Mouse (Mus musculus) MEL (cell line): ENCODE results near the gene 2200002J24Rik. TPM values are rescaled to one million over a fixed set of nuclear protein-coding genes. Genes with fewer than 3 reads are reported as not detected.

Experiments
- DNase-seq: peaks from one replicate; pipeline ENCODE4 v3.0.0; 2011; ENCODE audit warnings: low read depth, low spot score
- H3K27ac ChIP-seq: 2 replicates; pipeline ENCODE4 v1.5.1; 2012; ENCODE audit warnings: low read depth, mild to moderate bottlenecking, control low read depth, low read length, moderate library complexity; ENCODE audit not compliant: control insufficient read depth
- H3K27me3 ChIP-seq, 2 experiments: fragments of 150-350 bp in 1 of 2; sonication (generic) in 1 of 2; 2 replicates each; pipeline ENCODE4 v1.6.1; 2012; ENCODE audit warnings: low read length in 2 of 2, mild to moderate bottlenecking in 2 of 2, improper control_type of control experiment in 1 of 2, moderate library complexity in 1 of 2; ENCODE audit not compliant: insufficient read depth in 2 of 2, control insufficient read depth in 1 of 2
- H3K36me3 ChIP-seq, 2 experiments: 2 replicates each; pipeline ENCODE4 v1.6.1; 2012 to 2014; ENCODE audit warnings: low read length in 2 of 2, improper control_type of control experiment in 1 of 2, inconsistent platforms in 1 of 2, mild to moderate bottlenecking in 1 of 2; ENCODE audit not compliant: insufficient read depth in 2 of 2, control insufficient read depth in 1 of 2
- H3K4me1 ChIP-seq, 2 experiments: fragments of 150-350 bp in 1 of 2; sonication (generic) in 1 of 2; 2 replicates each; pipeline ENCODE4 v1.6.1; 2012; ENCODE audit warnings: low read length in 2 of 2, improper control_type of control experiment in 1 of 2, mild to moderate bottlenecking in 1 of 2; ENCODE audit not compliant: insufficient read depth in 2 of 2, control insufficient read depth in 1 of 2
- H3K4me3 ChIP-seq, 2 experiments: fragments of 150-350 bp in 1 of 2; sonication (generic) in 1 of 2; 2 replicates each; pipeline ENCODE4 v1.5.1; 2012; ENCODE audit warnings: low read depth in 2 of 2, low read length in 2 of 2, mild to moderate bottlenecking in 2 of 2, moderate library complexity in 2 of 2, control low read depth in 1 of 2, improper control_type of control experiment in 1 of 2; ENCODE audit not compliant: control insufficient read depth in 1 of 2, insufficient read depth in 1 of 2
- H3K79me2 ChIP-seq: 2 replicates; pipeline ENCODE4 v1.6.1; 2012; ENCODE audit warnings: mild to moderate bottlenecking, low read length, moderate library complexity; ENCODE audit not compliant: control insufficient read depth, poor library complexity, insufficient read depth
- H3K9ac ChIP-seq: 2 replicates; pipeline ENCODE4 v1.6.1; 2012; ENCODE audit warnings: low read depth, mild to moderate bottlenecking, control low read depth, low read length, moderate library complexity; ENCODE audit not compliant: control insufficient read depth, poor library complexity, severe bottlenecking
- H3K9me3 ChIP-seq: fragments of 150-350 bp; sonication (generic); replicated peaks from 2 replicates; pipeline ENCODE4 v1.6.1; 2012; ENCODE audit warnings: mild to moderate bottlenecking, low read length, improper control_type of control experiment, moderate library complexity; ENCODE audit not compliant: insufficient read depth
- BHLHE40 ChIP-seq: IDR thresholded peaks from 2 replicates; pipeline ENCODE4 v1.6.1; 2012; ENCODE audit warnings: low read depth, mild to moderate bottlenecking, inconsistent platforms, low read length, improper control_type of control experiment, borderline replicate concordance
- CHD1 ChIP-seq: IDR thresholded peaks from 2 replicates; pipeline ENCODE4 v1.6.1; 2012; ENCODE audit warnings: low read depth, mild to moderate bottlenecking, inconsistent platforms, low read length, improper control_type of control experiment
- CTCF ChIP-seq, 3 experiments: IDR thresholded peaks in 2 of 3; conservative IDR thresholded peaks in 1 of 3; 2 replicates each; pipeline ENCODE4 v1.5.1; 2011 to 2012; ENCODE audit warnings: low read length in 3 of 3, low read depth in 2 of 3, mild to moderate bottlenecking in 2 of 3, improper control_type of control experiment in 1 of 3, inconsistent platforms in 1 of 3, mixed read lengths in 1 of 3, moderate library complexity in 1 of 3; ENCODE audit not compliant: control insufficient read depth in 1 of 3, insufficient read depth in 1 of 3, poor library complexity in 1 of 3, severe bottlenecking in 1 of 3
- E2F4 ChIP-seq: IDR thresholded peaks from 2 replicates; pipeline ENCODE4 v1.6.1; 2011; ENCODE audit warnings: low read depth, low read length, improper control_type of control experiment, borderline replicate concordance
- ELF1 ChIP-seq: IDR thresholded peaks from 2 replicates; pipeline ENCODE4 v1.6.1; 2014; ENCODE audit warnings: low read depth, mild to moderate bottlenecking, inconsistent platforms, low read length, improper control_type of control experiment, moderate library complexity
- EP300 ChIP-seq, 2 experiments: IDR thresholded peaks; 2 replicates each; pipeline ENCODE4 v1.6.1; 2011; ENCODE audit warnings: improper control_type of control experiment in 2 of 2, low read length in 2 of 2, low read depth in 1 of 2, mild to moderate bottlenecking in 1 of 2
- GABPA ChIP-seq: IDR thresholded peaks from 2 replicates; pipeline ENCODE4 v1.6.1; 2012; ENCODE audit warnings: low read depth, mild to moderate bottlenecking, inconsistent platforms, low read length, improper control_type of control experiment, moderate library complexity
- HCFC1 ChIP-seq: IDR thresholded peaks from 2 replicates; pipeline ENCODE4 v1.6.1; 2012; ENCODE audit warnings: low read depth, mild to moderate bottlenecking, inconsistent platforms, low read length, improper control_type of control experiment, moderate library complexity
- KAT2A ChIP-seq: conservative IDR thresholded peaks from 2 replicates; pipeline ENCODE4 v1.6.1; 2012; ENCODE audit warnings: low read depth, low read length, improper control_type of control experiment, inconsistent platforms
- MAX ChIP-seq: IDR thresholded peaks from 2 replicates; pipeline ENCODE4 v1.6.1; 2011; ENCODE audit warnings: low read length, improper control_type of control experiment
- MAZ ChIP-seq: IDR thresholded peaks from 2 replicates; pipeline ENCODE4 v1.6.1; 2012; ENCODE audit warnings: low read depth, mild to moderate bottlenecking, inconsistent platforms, low read length, improper control_type of control experiment
- MXI1 ChIP-seq: IDR thresholded peaks from 2 replicates; pipeline ENCODE4 v1.6.1; 2011; ENCODE audit warnings: mild to moderate bottlenecking, low read depth, low read length, improper control_type of control experiment
- MYC ChIP-seq: IDR thresholded peaks from 2 replicates; pipeline ENCODE4 v1.6.1; 2011; ENCODE audit warnings: low read depth, mild to moderate bottlenecking, low read length, improper control_type of control experiment, moderate library complexity
- NELFE ChIP-seq: IDR thresholded peaks from 2 replicates; pipeline ENCODE4 v1.6.1; 2011; ENCODE audit warnings: low read depth, low read length, improper control_type of control experiment
- NRF1 ChIP-seq: IDR thresholded peaks from 2 replicates; pipeline ENCODE4 v1.6.1; 2014; ENCODE audit warnings: low read depth, mild to moderate bottlenecking, inconsistent platforms, low read length, improper control_type of control experiment, moderate library complexity; ENCODE audit not compliant: poor library complexity, insufficient read depth, severe bottlenecking
- POLR2A ChIP-seq, 2 experiments: IDR thresholded peaks; 2 replicates each; pipeline ENCODE4 v1.6.1; 2011 to 2012; ENCODE audit warnings: low read length in 2 of 2, mild to moderate bottlenecking in 2 of 2, control low read depth in 1 of 2, improper control_type of control experiment in 1 of 2, low read depth in 1 of 2, moderate library complexity in 1 of 2; ENCODE audit not compliant: control insufficient read depth in 1 of 2, insufficient read depth in 1 of 2, poor library complexity in 1 of 2
- POLR2AphosphoS2 ChIP-seq: IDR thresholded peaks from 2 replicates; pipeline ENCODE4 v1.6.1; 2011; ENCODE audit warnings: low read length, improper control_type of control experiment
- RCOR1 ChIP-seq: IDR thresholded peaks from 2 replicates; pipeline ENCODE4 v1.6.1; 2012; ENCODE audit warnings: low read depth, mild to moderate bottlenecking, inconsistent platforms, low read length, improper control_type of control experiment
- SMC3 ChIP-seq: IDR thresholded peaks from 2 replicates; pipeline ENCODE4 v1.6.1; 2011; ENCODE audit warnings: low read depth, low read length, improper control_type of control experiment
- TAL1 ChIP-seq: IDR thresholded peaks from 2 replicates; pipeline ENCODE4 v1.6.1; 2012; ENCODE audit warnings: mild to moderate bottlenecking, inconsistent platforms, low read length, moderate library complexity, mixed read lengths
- TBP ChIP-seq: IDR thresholded peaks from 2 replicates; pipeline ENCODE4 v1.8.0; 2011; ENCODE audit warnings: low read depth, low read length, improper control_type of control experiment
- USF1 ChIP-seq: IDR thresholded peaks from 2 replicates; pipeline ENCODE4 v1.6.1; 2014; ENCODE audit warnings: low read depth, mild to moderate bottlenecking, inconsistent platforms, low read length, improper control_type of control experiment, moderate library complexity
- USF2 ChIP-seq, 2 experiments: IDR thresholded peaks; 2 replicates each; pipeline ENCODE4 v1.6.1; 2011 to 2012; ENCODE audit warnings: improper control_type of control experiment in 2 of 2, low read length in 2 of 2, borderline replicate concordance in 1 of 2, inconsistent platforms in 1 of 2, low read depth in 1 of 2, mild to moderate bottlenecking in 1 of 2; ENCODE audit not compliant: insufficient read depth in 1 of 2
- ZC3H11A ChIP-seq: IDR thresholded peaks from 2 replicates; pipeline ENCODE4 v1.6.1; 2012; ENCODE audit warnings: low read depth, mild to moderate bottlenecking, inconsistent platforms, low read length, improper control_type of control experiment
- ZMIZ1 ChIP-seq: IDR thresholded peaks from 2 replicates; pipeline ENCODE4 v1.6.1; 2012; ENCODE audit warnings: low read depth, mild to moderate bottlenecking, inconsistent platforms, low read length, improper control_type of control experiment, moderate library complexity
- polyA plus RNA-seq, 2 experiments: library from polyadenylated mRNA; stranded (reverse) in 1 of 2; unstranded in 1 of 2; fragments of >175 nt in 1 of 2; fragments of >200 nt in 1 of 2; gene quantifications; 2 replicates each; pipeline versions ENCODE4 v1.2.1 to v1.2.4; 2012; ENCODE audit warnings: low replicate concordance in 2 of 2, low read depth in 1 of 2; ENCODE audit not compliant: insufficient read length in 2 of 2, insufficient read depth in 1 of 2, missing spikeins in 1 of 2
- total RNA-seq: library from RNA; depleted of rRNA; stranded (reverse); fragments of 300-350 nt; gene quantifications from 2 replicates; pipeline ENCODE4 v1.2.3, GENCODE M21; 2012

Gene 2200002J24Rik
- total and polyA plus RNA-seq, 3 experiments: 1.2 TPM; not detected in 2

DNA sequence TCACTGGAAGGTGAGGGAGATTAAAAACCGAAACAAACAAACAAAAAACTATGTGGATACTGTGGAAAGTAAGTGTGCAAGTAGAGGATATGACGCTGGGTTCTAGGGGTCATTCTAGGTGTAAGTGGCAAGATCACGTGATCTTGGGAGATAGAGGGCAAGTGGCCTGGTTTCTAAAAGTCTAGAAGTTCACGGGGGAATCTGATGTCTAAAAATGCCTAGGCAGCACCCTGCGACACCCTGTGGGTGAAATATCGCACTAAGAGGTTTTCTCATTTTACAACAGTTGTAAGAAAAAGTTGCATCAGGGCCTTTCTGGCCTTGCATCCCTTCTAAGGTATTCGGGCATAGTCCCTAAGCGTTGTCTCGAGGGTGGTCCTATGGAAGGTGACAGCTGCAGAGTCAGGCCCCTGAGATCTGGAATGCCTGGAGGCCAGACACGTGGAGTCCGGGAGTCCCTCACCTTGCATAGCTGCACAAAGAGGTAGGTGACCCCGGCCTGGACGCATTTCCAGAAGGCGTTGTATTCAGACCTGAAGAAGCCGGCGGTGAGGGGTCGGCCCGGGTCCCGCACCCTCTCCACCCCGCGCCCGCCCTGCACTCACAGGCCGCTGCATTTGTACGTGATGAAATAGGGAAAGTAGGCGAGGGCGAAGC is 30.1 kb downstream of the 2200002J24Rik start:
- Histone ChIP-seq H3K9ac (peak overlapping the region; percentile 80), H3K36me3 (peaks cover 0 to 4% of the 10 kb centered on the region in 2 experiments; a peak in 2 of 4 replicates), H3K79me2 (peaks cover 14% of the 10 kb centered on the region), H3K9me3 (no peaks in the 10 kb centered on the region), H3K27me3 (no peaks in the 10 kb centered on the region), H3K4me3 (peak overlapping the region; percentile 71 to 75), H3K27ac (peak overlapping the region; percentile 33), H3K4me1 (peaks cover 3 to 11% of the 10 kb centered on the region in 2 experiments; a peak in 3 of 4 replicates)
- TF ChIP-seq NELFE (no peak), EP300 (IDR thresholded peaks at IDR 0.05; ENCODE audit: low read depth in 1 of 2, low read length in 2 of 2) (no peak), USF1 (peak; percentile 90), E2F4 (0 out of 2 replicates have a peak, but pooled peaks have one; percentile 27), MAX (peak; percentile 61; the same call in 1 of the 2 replicates), TAL1 (no peak), MYC (no peak), ZC3H11A (no peak), RCOR1 (no peak), MAZ (peak; percentile 56; the same call in 1 of the 2 replicates), KAT2A (peak; percentile 5), CHD1 (0 out of 2 replicates have a peak, but pooled peaks have one; percentile 30), MXI1 (peak; percentile 89), USF2 (IDR thresholded peaks at IDR 0.05; ENCODE audit: borderline replicate concordance in 1 of 2, insufficient read depth in 1 of 2, low read depth in 1 of 2, low read length in 2 of 2) (peak in 1 of 2 experiments; percentile 58; a peak in 1 of 4 replicates), BHLHE40 (peak; percentile 63; the same call in 1 of the 2 replicates), SMC3 (peak; percentile 18; the same call in 1 of the 2 replicates)
- no peak for DNase-seq

DNA sequence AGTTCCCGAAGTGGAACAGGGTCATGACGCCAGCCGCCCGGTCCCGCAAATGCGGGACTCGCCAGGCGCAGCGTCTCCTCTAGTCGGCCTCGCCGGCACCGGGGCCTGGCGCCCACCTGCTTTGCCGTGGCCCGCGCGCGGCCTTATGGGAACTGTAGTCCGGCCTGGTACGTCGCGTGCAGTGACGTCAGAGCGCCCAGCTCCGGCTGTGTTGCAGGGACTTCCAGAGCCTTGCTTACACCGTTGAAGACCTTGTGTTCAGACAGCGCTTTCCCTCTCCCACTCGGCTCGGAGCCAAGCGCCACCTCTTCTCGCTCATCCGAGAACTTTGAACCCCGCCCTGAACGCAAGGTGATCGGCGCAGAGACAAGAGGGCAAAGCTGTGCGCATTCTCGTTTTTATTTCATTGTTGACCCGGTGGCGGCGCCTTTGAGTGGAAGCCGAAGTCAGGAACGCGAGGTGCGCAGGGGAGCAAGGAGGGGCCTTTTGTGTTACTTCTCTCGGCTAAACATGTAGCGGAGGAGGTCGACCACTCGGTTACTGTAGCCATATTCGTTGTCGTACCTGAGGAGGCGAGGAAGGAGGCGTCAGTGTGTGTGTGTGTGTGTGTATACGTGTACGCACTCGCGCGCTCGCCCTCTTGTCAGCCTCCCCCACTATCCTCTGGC is 30.8 kb downstream of the 2200002J24Rik start, which contains the start of gene Tmem147:
Gene Tmem147 (minus strand): TSS at position 145 of the 668 bp plus-strand sequence.
- Histone ChIP-seq H3K4me3 (peak within 1 kb of the TSS; percentile 75 to 83), H3K36me3 (peaks cover 0 to 4% of the 10 kb centered on the region in 2 experiments; a peak in 2 of 4 replicates), H3K9ac (peak within 1 kb of the TSS; percentile 80), H3K79me2 (peaks cover 14% of the 10 kb centered on the region), H3K4me1 (peaks cover 3 to 11% of the 10 kb centered on the region in 2 experiments; a peak in 3 of 4 replicates), H3K27ac (peak within 1 kb of the TSS; percentile 86), H3K27me3 (no peaks in the 10 kb centered on the region), H3K9me3 (no peaks in the 10 kb centered on the region)
- DNase-seq: peak; percentile 100
- TF ChIP-seq EP300 (IDR thresholded peaks at IDR 0.05; ENCODE audit: low read depth in 1 of 2, low read length in 2 of 2) (peak in 1 of 2 experiments; percentile 28; a peak in 1 of 4 replicates), CTCF (IDR thresholded peaks at IDR 0.05 in 2 of 3, conservative IDR thresholded peaks at IDR 0.05 in 1 of 3; ENCODE audit: control insufficient read depth in 1 of 3, insufficient read depth in 1 of 3, low read depth in 2 of 3, low read length in 3 of 3, poor library complexity in 1 of 3, severe bottlenecking in 1 of 3) (peak in 2 of 3 experiments; percentile 42 to 51; a peak in 5 of 6 replicates), POLR2AphosphoS2 (peak; percentile 33), RCOR1 (no peak), GABPA (no peak), USF1 (peak; percentile 55), ZMIZ1 (peak; percentile 50; the same call in 1 of the 2 replicates), TAL1 (no peak), ELF1 (peak; percentile 71), USF2 (IDR thresholded peaks at IDR 0.05; ENCODE audit: borderline replicate concordance in 1 of 2, insufficient read depth in 1 of 2, low read depth in 1 of 2, low read length in 2 of 2) (no peak), NRF1 (peak; percentile 71), MAZ (0 out of 2 replicates have a peak, but pooled peaks have one; percentile 8), MXI1 (peak; percentile 94), BHLHE40 (peak; percentile 8; the same call in 1 of the 2 replicates), KAT2A (peak; percentile 89), POLR2A (IDR thresholded peaks at IDR 0.05; ENCODE audit: control insufficient read depth in 1 of 2, insufficient read depth in 1 of 2, low read depth in 1 of 2, low read length in 2 of 2, poor library complexity in 1 of 2) (peak; percentile 26 to 82; a peak in 2 of 4 replicates), HCFC1 (peak; percentile 99), MAX (peak; percentile 75), TBP (peak; percentile 67; the same call in 1 of the 2 replicates), NELFE (peak; percentile 67)
